Mouse (Mus musculus) ovary, adult 18-20 months (tissue): ENCODE results near the gene Dgkh.
A peak's percentile ranks its signal among the peaks of the same experiment; 100 is the strongest.

Experiments used
- DNase-seq: peaks from one replicate; pipeline ENCODE4 v3.0.0; 2022; ENCODE audit warnings: low spot score, mixed read lengths

Dgkh gene

DNA sequence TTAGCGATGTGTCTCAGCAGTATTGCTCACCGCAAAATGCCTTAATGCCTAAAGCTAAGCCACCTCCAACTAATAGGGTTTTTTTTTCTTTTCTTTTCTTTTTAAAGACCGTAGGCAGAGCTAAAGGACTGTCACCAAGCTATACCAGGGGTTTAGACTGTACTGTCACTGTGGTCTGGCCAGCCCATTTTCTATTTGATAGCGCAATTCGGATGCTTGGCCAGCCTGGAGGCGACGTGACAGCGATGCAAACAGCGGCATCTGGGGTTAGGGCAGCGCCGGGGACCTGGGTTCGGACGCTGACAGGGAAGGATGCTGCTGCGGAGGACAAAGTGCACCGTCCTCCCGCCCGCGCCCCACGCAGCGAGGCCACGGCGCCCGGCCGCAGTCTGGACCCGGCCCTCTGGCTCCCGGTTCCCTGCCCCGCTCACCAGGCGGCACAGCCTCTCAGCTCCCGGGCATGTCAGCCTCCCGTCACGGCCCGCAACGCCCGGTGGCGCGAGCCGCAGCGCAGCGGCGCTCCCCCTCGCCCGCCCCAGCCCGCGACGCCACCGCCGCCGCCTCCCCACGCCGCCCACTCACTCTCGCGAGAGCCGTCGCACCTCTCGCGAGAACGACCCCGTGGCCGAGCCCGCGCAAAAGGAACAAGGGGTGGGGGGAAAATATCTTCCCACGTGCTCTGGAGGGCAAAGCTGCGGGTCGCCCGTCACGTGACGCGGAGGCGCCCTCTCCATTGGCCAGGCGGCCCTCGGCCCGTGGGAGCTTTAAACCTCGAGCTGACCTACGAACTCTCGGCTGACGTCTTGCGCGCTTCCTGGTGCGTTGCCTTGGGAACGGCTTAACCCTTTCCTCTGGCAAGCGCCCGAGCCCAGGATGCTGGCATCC, 196.1 kb downstream of the Dgkh start, which contains the start of gene Akap11:
TSS of gene Akap11 (minus strand) at position 528 of the 885 bp plus-strand sequence.
- DNase-seq = peak; percentile 95

DNA sequence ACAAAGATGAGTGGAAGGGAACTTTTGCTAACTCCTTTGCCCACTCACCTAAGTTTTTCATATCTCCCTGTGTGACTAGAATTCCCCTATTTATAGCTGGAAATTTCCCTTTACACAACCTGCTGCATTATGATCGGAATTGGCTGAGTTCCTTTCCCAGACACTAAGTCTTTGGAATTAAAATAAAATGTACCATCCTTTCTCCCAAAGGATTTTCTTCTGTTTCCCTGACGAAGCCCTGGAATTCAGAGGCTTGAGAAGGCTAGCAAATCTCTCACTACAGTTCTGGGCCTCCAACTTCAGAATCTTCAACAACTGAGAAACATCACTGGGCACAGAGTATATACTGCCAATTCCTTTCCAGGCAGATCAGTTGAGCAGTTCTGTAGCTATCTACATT, 197.2 kb downstream of the Dgkh start:
- no peak for DNase-seq

DNA sequence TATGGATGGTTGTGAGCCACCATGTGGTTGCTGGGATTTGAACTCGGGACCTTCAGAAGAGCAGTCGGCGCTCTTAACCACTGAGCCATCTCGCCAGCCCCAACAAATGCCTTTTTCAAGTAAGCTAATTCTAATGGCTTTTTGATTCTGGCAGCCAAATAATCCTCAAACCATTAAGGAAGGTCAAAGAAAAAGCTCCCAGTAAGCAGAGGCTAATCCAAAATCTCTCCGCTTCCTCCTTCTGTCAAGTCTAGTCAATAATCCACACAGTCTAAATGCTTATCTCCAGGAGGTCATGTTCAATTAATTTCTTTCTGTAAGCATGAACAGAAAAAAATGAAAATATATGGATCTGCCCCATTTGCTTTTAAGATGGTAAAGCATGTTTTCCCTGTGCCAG, 197.9 kb downstream of the Dgkh start:
- no peak for DNase-seq

DNA sequence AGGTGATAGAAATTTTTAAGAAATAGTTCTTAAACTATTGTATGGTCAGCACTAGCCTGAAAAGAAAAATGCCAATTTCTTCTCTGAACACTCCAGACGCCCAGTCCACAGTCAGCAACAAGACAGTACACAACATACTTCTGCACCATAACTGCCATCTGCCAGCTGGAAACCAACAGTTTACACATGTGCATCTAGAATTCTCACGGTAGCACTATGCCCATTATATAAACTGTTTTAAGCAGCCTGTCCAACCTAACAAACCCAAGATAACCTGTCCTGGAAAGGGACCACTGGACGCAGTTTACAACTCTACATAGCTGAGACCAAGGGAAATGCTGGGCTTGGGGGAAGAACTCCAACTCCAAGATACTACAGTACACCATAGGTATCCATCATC, 198.9 kb downstream of the Dgkh start:
- no peak for DNase-seq

DNA sequence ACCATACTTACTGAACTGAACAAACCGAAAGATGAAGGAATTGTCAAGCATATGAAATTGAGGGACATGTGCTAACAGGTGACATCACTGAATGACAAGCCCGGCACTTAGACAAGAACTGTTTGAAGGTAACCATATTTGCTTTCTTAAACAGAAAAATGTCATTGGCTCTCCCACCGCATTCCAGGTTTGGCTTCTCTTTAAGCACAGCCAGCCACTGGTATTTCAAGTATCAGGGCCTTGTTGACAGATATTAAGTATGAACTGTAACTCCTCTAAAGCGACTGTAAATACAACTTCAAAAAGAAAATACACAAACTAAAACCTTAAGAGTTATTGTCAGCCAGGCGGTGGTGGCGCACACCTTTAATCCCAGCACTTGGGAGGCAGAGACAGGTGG, 200.2 kb downstream of the Dgkh start:
- no peak for DNase-seq

DNA sequence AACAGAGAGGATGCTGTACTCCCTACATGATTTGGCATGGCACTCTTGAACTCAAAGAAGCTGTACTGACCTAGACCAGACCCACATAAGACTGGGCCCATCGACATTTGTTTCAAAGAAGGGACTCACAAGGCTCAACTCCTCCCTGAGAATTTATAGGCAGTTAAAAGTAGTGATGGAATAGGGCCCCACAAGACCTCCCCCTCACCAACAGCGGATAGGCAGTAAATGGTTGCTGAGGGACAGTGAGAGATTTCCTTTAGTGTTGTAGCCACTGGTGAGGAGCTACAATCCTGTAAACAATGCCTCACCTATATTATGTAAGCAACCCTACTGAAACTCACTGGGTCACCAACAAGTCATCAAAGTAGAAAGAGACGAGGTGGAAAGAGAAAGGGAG, 202.3 kb downstream of the Dgkh start:
- no peak for DNase-seq

DNA sequence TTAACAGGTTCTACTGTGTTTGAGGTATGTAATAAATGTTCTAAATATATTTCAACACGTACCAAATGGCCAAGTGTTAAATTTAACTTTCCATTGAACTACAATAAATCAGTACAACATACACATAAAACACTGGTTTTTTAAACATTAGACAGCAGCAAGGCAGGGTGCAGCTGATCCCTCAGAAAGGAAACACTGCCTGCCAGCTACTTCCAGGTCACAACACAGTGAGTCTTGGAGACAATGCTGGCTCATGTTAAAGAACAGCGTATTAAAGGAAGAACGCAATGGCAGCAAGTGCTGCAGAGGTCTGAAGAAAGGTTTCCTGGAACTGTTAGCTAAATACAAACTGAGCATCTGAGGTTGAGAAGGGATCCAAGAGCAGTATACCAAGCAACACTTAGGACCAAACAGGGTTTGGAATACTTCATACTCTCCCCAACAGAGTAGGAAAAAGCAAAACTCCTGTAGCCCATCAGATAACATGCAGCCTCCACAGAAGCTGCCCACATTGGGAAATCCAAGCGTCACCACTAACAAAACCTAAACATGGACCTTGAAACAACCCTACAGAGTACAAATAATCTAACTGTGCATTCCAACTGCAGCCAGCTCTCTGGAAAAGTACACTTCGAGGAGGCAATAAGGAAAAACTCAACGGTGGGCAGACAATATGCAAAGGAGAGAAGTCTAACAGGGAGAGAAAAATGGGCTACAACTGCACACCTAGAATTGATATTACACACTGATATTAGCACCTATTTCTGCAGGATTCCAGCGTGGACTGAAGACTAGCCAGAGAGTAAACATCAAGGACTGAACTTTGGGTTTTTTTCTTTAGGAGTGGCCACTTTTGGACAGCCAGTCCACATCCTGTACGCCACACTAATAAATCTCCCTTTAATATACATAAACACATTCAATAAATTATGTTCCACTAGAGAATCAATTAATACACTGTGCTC, 203.8 kb downstream of the Dgkh start:
- no peak for DNase-seq

DNA sequence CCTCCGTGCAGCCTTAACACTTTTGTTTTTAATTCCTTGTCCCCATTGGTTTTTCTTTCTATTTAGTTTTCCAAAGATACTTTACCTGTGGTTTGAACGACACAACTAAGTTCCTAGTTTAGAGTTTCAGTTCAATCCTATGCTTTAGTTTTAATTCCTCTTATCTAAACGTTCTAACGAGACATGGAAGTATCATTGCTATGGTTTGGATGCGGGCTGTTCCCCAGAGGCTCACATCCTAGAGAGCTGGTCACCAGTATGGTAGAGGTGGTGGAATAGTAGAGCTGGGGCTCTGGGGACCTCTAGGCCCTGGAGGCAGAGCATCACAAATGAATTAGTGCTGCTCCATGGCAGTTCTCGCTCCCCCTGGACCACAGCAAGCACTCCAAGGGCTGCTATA, 205.7 kb downstream of the Dgkh start:
- DNase-seq = no peak

DNA sequence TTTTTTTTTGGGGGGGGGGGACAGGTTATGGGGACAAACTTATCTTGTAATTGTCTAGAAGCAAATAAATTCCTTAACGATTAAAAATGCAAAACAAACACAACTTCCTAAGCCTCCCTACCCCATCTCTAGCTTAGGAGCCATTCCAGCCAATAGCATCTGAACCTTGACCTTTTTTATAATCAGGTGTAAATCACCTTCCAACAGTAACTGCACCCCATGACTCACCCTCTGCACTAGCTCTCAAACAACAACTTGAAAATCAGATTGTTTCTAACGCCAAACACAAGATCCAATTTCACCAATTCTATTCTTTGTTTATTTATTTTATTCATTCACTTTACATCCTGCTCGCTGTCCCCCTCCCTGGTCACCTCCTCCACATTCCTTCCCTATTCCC, 206.1 kb downstream of the Dgkh start:
- DNase-seq = no peak

DNA sequence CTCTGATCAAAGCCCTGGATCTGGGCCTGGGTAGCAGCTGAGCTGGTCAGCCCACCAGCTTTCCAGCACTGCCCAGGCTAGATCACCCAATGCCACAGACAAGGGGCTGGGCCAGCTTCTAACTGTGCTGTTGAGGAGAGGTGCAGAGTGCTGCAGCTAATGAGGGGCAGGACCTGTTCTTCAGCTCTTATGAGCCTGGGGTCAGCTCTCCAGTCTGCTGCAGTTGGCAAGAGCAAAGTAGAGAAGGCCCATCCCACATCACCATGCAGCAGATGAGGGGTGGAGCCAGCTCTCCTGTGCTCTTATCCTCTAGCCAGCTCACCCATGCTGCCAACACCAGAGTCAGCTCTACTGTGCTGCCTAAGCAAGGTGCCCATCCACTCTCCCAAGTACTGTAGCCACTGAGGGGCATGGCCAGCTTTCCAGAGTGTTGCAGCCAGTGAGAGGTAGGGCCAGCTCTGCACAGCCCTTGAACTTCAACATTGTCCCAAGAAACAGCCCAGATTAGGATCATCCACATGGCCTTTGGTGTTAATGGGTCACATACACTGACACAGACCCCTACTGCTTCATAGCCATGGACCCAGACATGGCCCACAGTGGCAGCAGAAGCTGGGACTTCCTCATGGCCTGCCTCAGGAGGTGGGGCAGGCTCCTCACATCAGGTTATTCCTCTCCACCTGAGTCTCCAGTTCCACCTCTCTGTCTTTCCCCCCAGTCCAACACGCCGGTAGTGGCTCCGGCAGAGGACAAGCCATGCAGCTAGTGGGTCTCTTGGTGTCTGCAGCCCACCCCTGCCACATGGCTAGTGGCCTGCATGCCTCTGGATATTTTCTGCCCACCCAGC, 206.7 kb downstream of the Dgkh start:
- DNase-seq = no peak

DNA sequence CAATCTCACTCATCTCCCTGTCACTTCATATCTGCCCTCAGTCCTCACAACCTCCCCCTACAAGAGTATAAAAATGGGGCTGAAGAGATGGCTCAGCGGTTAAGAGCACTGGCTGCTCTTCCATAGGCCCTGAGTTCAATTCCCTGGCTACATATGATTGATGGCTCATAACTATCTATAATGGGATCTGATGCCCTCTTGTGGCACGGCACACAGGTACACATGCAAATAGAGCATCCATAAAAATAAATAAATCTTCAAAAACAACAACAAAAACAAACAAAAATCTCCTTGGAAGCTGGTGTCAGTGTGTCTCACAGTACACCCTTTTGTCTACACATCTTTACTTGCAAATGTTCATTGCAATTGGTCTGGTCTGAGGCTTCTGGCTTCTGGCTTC, 207.5 kb downstream of the Dgkh start:
- no peak for DNase-seq

DNA sequence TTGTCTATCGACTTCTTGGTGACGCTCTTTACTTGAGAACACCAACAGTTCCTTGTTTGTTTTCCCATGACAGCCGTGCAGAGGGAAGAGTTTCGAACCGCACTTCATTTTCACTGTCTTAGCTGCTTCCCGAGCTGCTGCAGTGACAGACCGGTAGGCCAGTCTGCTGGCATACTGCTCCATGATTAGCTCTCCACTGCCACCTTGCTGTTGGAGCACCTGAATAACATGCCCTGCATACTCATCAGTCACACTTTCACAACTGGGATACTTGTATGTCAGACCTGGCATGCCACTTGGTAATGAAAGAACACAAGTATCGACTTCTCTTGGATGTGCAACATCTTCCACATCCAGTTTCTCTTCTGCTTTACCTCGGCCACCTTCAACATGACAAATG, 221.9 kb downstream of the Dgkh start:
- no peak for DNase-seq

DNA sequence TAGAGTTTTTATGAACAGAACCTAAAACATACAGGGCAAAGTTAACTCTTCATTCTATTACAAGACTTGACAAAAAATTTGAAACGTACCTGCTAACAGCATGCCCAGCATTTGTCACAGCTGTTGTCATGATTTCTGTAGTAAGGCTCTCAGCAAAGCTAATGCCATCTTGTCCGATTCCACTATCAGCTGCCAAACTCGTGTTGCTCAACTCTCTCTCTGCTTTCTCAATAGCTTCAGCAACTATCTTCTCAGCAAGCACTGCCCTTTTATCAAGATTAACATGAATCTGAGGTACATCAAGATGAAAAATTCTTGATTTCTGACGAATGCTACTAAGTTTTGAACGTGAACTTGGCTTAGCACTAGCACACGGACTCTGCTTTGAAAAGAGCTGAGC, 222.8 kb downstream of the Dgkh start:
- no peak for DNase-seq
